Mouse (Mus musculus) liver, embryonic 14.5 days (tissue): ENCODE measurements around the gene Cct5.

Experiments used
- CTCF ChIP-seq: IDR thresholded peaks from 2 replicates; pipeline ENCODE4 v1.5.1; 2016; ENCODE audit warnings: antibody characterized with exemption, low read depth, control low read depth
- EP300 ChIP-seq: IDR thresholded peaks from 2 replicates; pipeline ENCODE4 v1.6.1; 2016; ENCODE audit warnings: antibody characterized with exemption, low read depth

GRCm38 (mm10) chr15:31573287-31573686 lies 28.3 kb downstream of the Cct5 start:
- TF ChIP-seq CTCF: no peak
- peak; percentile 80 for TF ChIP-seq EP300
